Mouse (Mus musculus): ENCODE results near the gene Tex52. TPM values are rescaled to one million over a fixed set of nuclear protein-coding genes. Genes with fewer than 3 reads are reported as not detected.
"Not testable (repeated sequence)": the region's sequence is repeated elsewhere in the genome, so short reads cannot be mapped to it uniquely, and the experiment has no call there.

Tex52 gene
- polyA plus RNA-seq, 1 experiment from 2014 or later, result 0.84 TPM

DNA sequence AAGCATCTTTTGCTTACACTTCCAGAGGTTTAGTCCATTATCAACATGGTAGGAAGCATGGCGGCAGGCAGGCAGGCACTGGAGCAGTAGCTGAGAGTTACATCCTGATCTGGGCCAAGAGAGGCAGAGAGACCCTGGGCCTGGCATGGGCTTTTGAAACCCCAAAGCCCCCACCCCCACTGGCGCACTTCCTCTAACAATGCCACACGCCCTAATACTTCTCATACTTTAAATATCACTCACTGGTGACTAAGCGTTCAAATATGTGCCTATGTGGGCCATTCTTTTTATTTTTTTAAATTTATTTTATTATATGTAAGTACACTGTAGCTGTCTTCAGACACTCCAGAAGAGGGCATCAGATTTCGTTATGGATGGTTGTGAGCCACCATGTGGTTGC, 8.8 kb upstream of the Tex52 start:
- peaks cover 25% of the 10 kb centered on the region for H3K36me3 ChIP-seq (ENCODE audit: control insufficient read depth, insufficient read depth, low read length)

DNA sequence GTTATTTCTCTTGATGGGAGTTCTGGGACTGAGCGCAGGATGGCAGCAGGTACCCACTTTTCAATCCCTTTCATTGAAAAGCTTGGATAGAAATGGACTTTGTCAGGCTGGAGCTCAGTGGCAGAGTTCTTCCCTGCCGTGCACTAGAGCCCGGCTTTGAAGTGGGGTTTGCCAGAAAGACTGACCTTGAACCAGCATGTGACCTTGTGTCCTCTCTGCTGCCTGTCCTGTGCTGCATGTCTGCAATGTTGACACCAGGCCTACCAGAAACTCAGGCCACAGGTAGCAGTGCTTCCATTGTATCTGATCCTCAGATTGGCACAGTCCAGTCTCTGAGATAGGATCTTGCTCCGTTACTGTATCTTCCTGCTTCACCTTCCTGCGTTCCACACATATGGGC, 5.2 kb upstream of the Tex52 start:
- no peak overlapping the region for H3K9ac ChIP-seq (ENCODE audit: low read length)
- H3K4me2 ChIP-seq (ENCODE audit: low read depth, low read length, severe bottlenecking), result no peak overlapping the region
- H3K27ac ChIP-seq (ENCODE audit: low read depth, low read length), result no peak overlapping the region
- peaks cover 45% of the 10 kb centered on the region for H3K36me3 ChIP-seq (ENCODE audit: control insufficient read depth, insufficient read depth, low read length)
- DNase-seq (ENCODE audit: low spot score) (no peak), ATAC-seq (replicated peaks; ENCODE audit: low FRiP score) (no peak)
- H3K4me3 ChIP-seq (ENCODE audit: low read depth, low read length), result no peak overlapping the region
- no peaks in the 10 kb centered on the region for H3K27me3 ChIP-seq (ENCODE audit: control insufficient read depth, insufficient read depth, low read length)
- H3K9me3 ChIP-seq (ENCODE audit: control insufficient read depth, low read length), result no peaks in the 10 kb centered on the region
- H3K4me1 ChIP-seq (replicated peaks; ENCODE audit: control insufficient read depth, insufficient read depth, low read length), result peaks cover 6% of the 10 kb centered on the region; the same call in 1 of the 2 replicates
- WGBS, result 94% methylated on average over 5 of the region's 5 CpGs

More for the DNA sequence above, 8.8 kb upstream of the Tex52 start:
- 94% methylated on average over 5 of the region's 5 CpGs for WGBS
- H3K27me3 ChIP-seq (ENCODE audit: control insufficient read depth, insufficient read depth, low read length), result no peaks in the 10 kb centered on the region
- H3K4me3 ChIP-seq (ENCODE audit: low read depth, low read length), result no peak overlapping the region
- H3K27ac ChIP-seq (ENCODE audit: low read depth, low read length), result no peak overlapping the region
- H3K9me3 ChIP-seq (ENCODE audit: control insufficient read depth, low read length), result no peaks in the 10 kb centered on the region
- DNase-seq (ENCODE audit: low spot score) (no peak), ATAC-seq (replicated peaks; ENCODE audit: low FRiP score) (no peak)
- no peak overlapping the region for H3K9ac ChIP-seq (ENCODE audit: low read length)
- H3K4me1 ChIP-seq (replicated peaks; ENCODE audit: control insufficient read depth, insufficient read depth, low read length), result peaks cover 3% of the 10 kb centered on the region; the same call in 1 of the 2 replicates
- no peak overlapping the region for H3K4me2 ChIP-seq (ENCODE audit: low read depth, low read length, severe bottlenecking)

DNA sequence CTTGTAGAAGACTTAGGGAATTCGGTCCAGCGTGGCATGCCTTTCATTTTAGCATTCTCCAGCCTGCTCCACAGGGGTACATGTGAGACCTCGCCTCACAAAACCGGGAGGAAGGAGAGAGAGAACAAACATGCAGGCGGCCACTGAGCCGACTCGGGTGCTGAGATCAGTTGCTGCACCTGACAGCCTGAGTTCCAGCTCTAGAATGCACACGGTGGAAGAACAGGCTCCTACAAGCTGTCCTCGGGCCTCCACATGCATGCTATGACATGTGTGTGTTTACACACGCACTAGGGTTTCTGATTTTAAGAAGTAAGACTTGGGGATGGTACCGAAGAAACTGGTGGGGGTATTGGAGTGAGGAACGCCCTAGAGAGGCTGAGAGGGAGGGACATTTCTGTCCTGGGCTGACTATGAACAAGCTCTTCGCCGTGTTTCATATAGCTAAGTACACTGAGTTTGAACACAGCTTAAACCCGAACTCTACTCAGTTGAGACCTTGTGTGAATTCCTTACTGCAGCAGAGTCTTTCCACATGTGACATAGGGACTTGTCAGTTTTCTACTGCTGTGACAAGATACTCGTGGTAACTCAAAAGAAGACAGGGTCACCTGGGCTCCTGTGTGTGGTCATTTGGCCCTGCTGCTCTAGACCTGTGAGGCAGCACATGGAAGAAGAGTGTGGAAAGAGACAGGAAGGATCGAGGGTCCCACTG, 1.3 kb downstream of the Tex52 start:
- DNase-seq (ENCODE audit: low spot score), result no peak
- WGBS, result 92% methylated on average over 17 of the region's 17 CpGs

DNA sequence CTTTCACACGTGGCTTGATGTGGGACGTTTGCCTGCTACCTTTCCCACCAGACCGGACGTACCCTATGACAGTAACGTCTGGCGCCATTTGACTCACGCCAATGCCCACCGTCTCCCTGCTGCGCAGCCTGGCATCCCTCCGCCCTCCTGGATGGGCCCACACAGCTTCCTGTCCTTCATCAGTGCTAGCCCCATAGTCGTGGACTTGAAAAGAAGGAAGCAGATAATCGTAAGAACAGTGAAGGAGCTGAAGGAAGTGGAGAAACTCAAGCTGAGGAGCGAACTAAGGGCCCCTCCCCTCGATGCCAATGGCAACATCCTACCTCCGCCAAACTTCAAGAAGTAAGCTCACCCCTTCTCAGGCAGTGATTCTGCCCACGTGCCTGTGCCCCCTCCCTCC, 4.4 kb downstream of the Tex52 start:
- no peak overlapping the region for H3K4me2 ChIP-seq (ENCODE audit: low read depth, low read length, severe bottlenecking)
- no peak overlapping the region for H3K9ac ChIP-seq (ENCODE audit: low read length)
- DNase-seq (ENCODE audit: low spot score) (no peak), ATAC-seq (replicated peaks; ENCODE audit: low FRiP score) (no peak)
- H3K9me3 ChIP-seq (ENCODE audit: control insufficient read depth, low read length), result no peaks in the 10 kb centered on the region
- H3K4me1 ChIP-seq (replicated peaks; ENCODE audit: control insufficient read depth, insufficient read depth, low read length), result peaks cover 6% of the 10 kb centered on the region; the same call in 1 of the 2 replicates
- H3K27me3 ChIP-seq (ENCODE audit: control insufficient read depth, insufficient read depth, low read length), result no peaks in the 10 kb centered on the region
- no peaks in the 10 kb centered on the region; the same call in 1 of the 2 replicates for H3K36me3 ChIP-seq (ENCODE audit: control insufficient read depth, insufficient read depth, low read length)
- H3K27ac ChIP-seq (ENCODE audit: low read depth, low read length), result no peak overlapping the region
- H3K4me3 ChIP-seq (ENCODE audit: low read depth, low read length), result no peak overlapping the region
- WGBS, result 86% methylated on average over 16 of the region's 16 CpGs

More for the DNA sequence above, 1.3 kb downstream of the Tex52 start:
- Histone ChIP-seq H3K4me2 (ENCODE audit: low read depth, low read length, severe bottlenecking) (no peak overlapping the region), H3K27me3 (ENCODE audit: control insufficient read depth, insufficient read depth, low read length) (no peaks in the 10 kb centered on the region), H3K4me3 (ENCODE audit: low read depth, low read length) (no peak overlapping the region), H3K9ac (ENCODE audit: low read length) (no peak overlapping the region), H3K27ac (ENCODE audit: low read depth, low read length) (no peak overlapping the region), H3K4me1 (replicated peaks; ENCODE audit: control insufficient read depth, insufficient read depth, low read length) (peaks cover 7% of the 10 kb centered on the region; the same call in 1 of the 2 replicates), H3K9me3 (ENCODE audit: control insufficient read depth, low read length) (no peaks in the 10 kb centered on the region), H3K36me3 (ENCODE audit: control insufficient read depth, insufficient read depth, low read length) (peaks cover 19% of the 10 kb centered on the region)
- no peak for ATAC-seq (replicated peaks; ENCODE audit: low FRiP score)

DNA sequence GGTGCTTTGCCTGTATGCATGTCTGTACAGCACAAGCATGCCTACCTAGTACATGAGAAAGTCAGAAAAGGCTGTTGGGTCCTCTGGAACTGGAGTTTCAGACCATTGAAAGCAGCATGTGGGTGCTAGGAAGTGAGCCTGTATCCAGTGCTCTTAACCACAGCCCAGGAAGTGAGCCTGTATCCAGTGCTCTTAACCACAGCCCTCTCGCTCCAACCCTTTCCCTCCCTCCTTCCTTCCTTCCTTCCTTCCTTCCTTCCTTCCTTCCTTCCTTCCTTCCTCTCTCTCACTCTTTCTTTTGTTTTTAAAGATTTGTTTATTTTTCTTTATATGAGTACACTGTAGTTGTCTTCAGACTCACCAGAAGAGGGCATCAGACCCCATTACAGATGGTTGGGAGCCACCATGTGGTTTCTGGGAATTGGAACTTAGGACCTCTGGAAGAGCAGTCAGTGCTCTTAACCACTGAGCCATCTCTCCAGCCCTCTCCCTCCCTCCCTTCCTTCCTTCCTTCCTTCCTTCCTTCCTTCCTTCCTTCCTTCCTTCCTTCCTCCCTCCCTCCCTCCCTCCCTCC, 5.4 kb downstream of the Tex52 start:
- not testable (repeated sequence) for H3K27me3 ChIP-seq (ENCODE audit: control insufficient read depth, insufficient read depth, low read length); H3K36me3 ChIP-seq (ENCODE audit: control insufficient read depth, insufficient read depth, low read length); H3K4me3 ChIP-seq (ENCODE audit: low read depth, low read length); H3K9ac ChIP-seq (ENCODE audit: low read length); H3K4me2 ChIP-seq (ENCODE audit: low read depth, low read length, severe bottlenecking); DNase-seq (ENCODE audit: low spot score); H3K27ac ChIP-seq (ENCODE audit: low read depth, low read length); ATAC-seq (replicated peaks; ENCODE audit: low FRiP score); H3K9me3 ChIP-seq (ENCODE audit: control insufficient read depth, low read length); H3K4me1 ChIP-seq (replicated peaks; ENCODE audit: control insufficient read depth, insufficient read depth, low read length)
- 80% methylated on average over 1 of the region's 1 CpGs for WGBS

DNA sequence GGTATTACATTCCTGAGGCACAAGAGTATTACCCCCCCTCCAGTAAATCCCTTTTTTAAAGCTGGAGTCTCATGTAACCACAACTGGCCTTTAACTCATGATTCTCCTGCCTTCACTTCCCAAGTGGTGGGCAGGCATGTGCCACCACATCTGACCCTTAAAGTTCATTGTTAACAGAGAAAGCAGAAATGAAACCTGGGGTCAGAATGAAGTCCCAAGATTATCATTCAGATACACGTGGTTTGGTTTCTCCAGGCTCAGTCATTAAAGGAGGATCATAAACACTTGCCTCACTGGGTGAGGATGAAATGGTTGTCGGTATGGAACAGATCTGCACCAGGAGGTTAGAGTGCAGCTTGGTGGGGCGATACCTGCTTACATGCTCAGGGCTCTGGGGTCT, 6.0 kb downstream of the Tex52 start:
- Histone ChIP-seq H3K36me3 (ENCODE audit: control insufficient read depth, insufficient read depth, low read length) (no peaks in the 10 kb centered on the region; the same call in 1 of the 2 replicates), H3K9ac (ENCODE audit: low read length) (no peak overlapping the region), H3K4me1 (replicated peaks; ENCODE audit: control insufficient read depth, insufficient read depth, low read length) (no peaks in the 10 kb centered on the region), H3K9me3 (ENCODE audit: control insufficient read depth, low read length) (no peaks in the 10 kb centered on the region), H3K27me3 (ENCODE audit: control insufficient read depth, insufficient read depth, low read length) (no peaks in the 10 kb centered on the region), H3K27ac (ENCODE audit: low read depth, low read length) (no peak overlapping the region), H3K4me2 (ENCODE audit: low read depth, low read length, severe bottlenecking) (no peak overlapping the region), H3K4me3 (ENCODE audit: low read depth, low read length) (no peak overlapping the region)
- no peak for DNase-seq (ENCODE audit: low spot score)
- whole genome bisulfite sequencing, result 86% methylated on average over 3 of the region's 3 CpGs
- no peak for ATAC-seq (replicated peaks; ENCODE audit: low FRiP score)

DNA sequence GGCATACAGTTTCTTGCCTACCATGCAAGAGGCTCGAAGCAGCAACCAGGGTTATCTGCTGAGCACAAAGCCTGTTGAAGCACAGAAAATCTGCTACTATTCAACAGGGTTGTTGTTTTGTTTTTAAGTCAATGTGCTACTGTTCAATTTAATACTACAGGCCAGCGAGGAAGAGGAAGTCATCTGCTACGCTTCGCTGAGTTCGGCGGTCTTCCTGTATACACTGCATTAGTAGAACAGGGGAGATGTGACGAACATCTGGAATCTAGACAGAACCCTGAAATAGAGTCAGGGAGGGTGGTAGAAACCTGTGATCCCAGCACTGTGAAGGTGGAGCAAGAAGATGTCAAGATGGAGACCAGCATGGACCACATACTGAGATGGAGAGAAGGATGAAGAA, 8.5 kb downstream of the Tex52 start:
- ATAC-seq (replicated peaks; ENCODE audit: low FRiP score) (no peak), DNase-seq (ENCODE audit: low spot score) (no peak)
- Histone ChIP-seq H3K36me3 (ENCODE audit: control insufficient read depth, insufficient read depth, low read length) (no peaks in the 10 kb centered on the region), H3K9ac (ENCODE audit: low read length) (no peak overlapping the region), H3K4me3 (ENCODE audit: low read depth, low read length) (no peak overlapping the region), H3K27ac (ENCODE audit: low read depth, low read length) (no peak overlapping the region), H3K4me1 (replicated peaks; ENCODE audit: control insufficient read depth, insufficient read depth, low read length) (no peaks in the 10 kb centered on the region), H3K9me3 (ENCODE audit: control insufficient read depth, low read length) (no peaks in the 10 kb centered on the region), H3K27me3 (ENCODE audit: control insufficient read depth, insufficient read depth, low read length) (no peaks in the 10 kb centered on the region), H3K4me2 (ENCODE audit: low read depth, low read length, severe bottlenecking) (no peak overlapping the region)
- WGBS, result 75% methylated on average over 7 of the region's 7 CpGs

DNA sequence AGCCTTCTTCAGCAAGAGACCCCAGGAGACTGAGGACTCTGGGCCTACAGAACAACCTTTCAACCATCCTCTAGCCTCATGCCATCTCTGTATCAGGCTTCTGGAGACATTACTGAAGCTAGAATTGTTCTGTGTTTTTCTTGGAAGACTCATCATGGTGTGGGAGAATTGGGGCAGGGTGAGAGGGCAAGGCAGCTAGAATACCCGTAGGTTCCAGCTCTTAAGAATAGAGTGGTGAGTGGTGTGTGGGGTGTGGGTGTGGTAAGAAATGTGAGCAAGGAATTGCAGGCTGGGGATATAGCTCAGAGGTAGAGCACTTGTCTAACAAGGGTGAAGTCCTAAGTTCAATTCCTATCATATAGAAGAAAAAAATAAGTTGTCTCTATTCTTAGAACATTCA, 9.8 kb downstream of the Tex52 start:
- WGBS, result 87% methylated on average over 1 of the region's 1 CpGs
- Histone ChIP-seq H3K4me2 (ENCODE audit: low read depth, low read length, severe bottlenecking) (no peak overlapping the region), H3K27me3 (ENCODE audit: control insufficient read depth, insufficient read depth, low read length) (no peaks in the 10 kb centered on the region), H3K4me1 (replicated peaks; ENCODE audit: control insufficient read depth, insufficient read depth, low read length) (no peaks in the 10 kb centered on the region), H3K36me3 (ENCODE audit: control insufficient read depth, insufficient read depth, low read length) (no peaks in the 10 kb centered on the region), H3K9ac (ENCODE audit: low read length) (no peak overlapping the region), H3K27ac (ENCODE audit: low read depth, low read length) (no peak overlapping the region), H3K4me3 (ENCODE audit: low read depth, low read length) (no peak overlapping the region), H3K9me3 (ENCODE audit: control insufficient read depth, low read length) (no peaks in the 10 kb centered on the region)
- DNase-seq (ENCODE audit: low spot score), result no peak
- no peak for ATAC-seq (replicated peaks; ENCODE audit: low FRiP score)

DNA sequence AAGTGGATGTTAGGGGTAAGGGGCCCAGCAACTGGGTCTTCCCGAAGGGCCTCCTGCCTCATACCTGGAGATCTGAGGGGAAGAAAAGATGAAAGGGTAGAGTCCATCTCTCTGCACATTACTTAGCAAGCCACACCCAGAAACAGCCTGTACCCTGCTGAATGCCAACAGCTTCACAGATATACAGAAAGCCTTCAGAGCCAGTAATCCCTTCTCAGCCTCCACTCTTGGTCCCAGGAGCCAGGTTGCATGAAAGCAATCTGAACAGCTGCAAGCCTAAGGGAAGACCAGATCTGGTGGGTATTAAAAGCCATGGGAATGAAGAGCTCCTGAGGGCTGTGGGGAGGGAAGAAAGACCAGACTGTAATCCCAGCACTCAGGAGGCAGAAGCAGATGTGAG, 13.9 kb downstream of the Tex52 start:
- Histone ChIP-seq H3K4me2 (ENCODE audit: low read depth, low read length, severe bottlenecking) (no peak overlapping the region), H3K4me1 (replicated peaks; ENCODE audit: control insufficient read depth, insufficient read depth, low read length) (no peaks in the 10 kb centered on the region), H3K27me3 (ENCODE audit: control insufficient read depth, insufficient read depth, low read length) (no peaks in the 10 kb centered on the region), H3K4me3 (ENCODE audit: low read depth, low read length) (no peak overlapping the region), H3K9me3 (ENCODE audit: control insufficient read depth, low read length) (no peaks in the 10 kb centered on the region), H3K27ac (ENCODE audit: low read depth, low read length) (no peak overlapping the region), H3K36me3 (ENCODE audit: control insufficient read depth, insufficient read depth, low read length) (no peaks in the 10 kb centered on the region), H3K9ac (ENCODE audit: low read length) (no peak overlapping the region)
- 79% methylated on average over 1 of the region's 1 CpGs for WGBS
- ATAC-seq (replicated peaks; ENCODE audit: low FRiP score), result no peak
- no peak for DNase-seq (ENCODE audit: low spot score)

All from forebrain, embryonic 11.5 days (tissue).